8 mouse cellular contexts compared by ENCODE assay signal in the genomic region with DNA sequence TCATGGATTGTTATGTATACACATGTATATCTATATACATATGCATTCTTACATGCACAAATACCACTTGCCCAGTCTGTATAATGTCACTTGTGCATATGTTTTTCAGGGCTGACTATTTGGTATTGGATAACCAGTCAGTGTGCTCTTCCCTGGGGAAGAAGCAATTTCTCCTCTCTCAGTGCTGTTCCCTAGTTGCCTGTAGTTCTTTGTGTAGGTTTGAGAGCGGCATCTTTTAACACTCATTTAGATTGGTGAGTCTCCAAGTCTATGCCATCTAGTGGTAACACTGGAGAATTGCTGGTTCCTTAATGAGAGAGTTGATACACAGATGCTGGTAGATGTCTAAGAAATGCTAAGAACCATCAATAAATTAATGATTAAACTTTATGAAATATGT. TPM values are rescaled to one million over a fixed set of nuclear protein-coding genes. Genes with fewer than 3 reads are reported as not detected.
DNase-seq lines count a peak whose midpoint lies in the region; ATAC-seq lines count a peak whose summit lies in the region.

No protein-coding gene starts in this region.

- H3K36me3 ChIP-seq in neural tube, embryonic 11.5 days (ENCODE audit: control insufficient read depth, insufficient read depth, low read length) = no peaks in the 10 kb centered on the region
- H3K36me3 ChIP-seq in hindbrain, embryonic 15.5 days = no peaks in the 10 kb centered on the region

- no peak for ATAC-seq in cerebellum, adult (ENCODE audit: insufficient number of reproducible peaks, low FRiP score, low TSS enrichment)
- ATAC-seq in neural tube, embryonic 11.5 days (ENCODE audit: insufficient read depth, low FRiP score, low TSS enrichment) = peak; percentile 36; the same call in 1 of the 2 replicates
- peak; percentile 73 for ATAC-seq in hindbrain, embryonic 15.5 days (ENCODE audit: low FRiP score, low read depth)

- intact Hi-C loops in gastrocnemius, postnatal 14 days (cut with DNase I; ENCODE audit: low total_unique reads) = loop anchor here (10.0 kb wide), 1 partner anchor 110 kb away; no protein-coding TSS in a partner anchor

- H3K27ac ChIP-seq in neural tube, embryonic 11.5 days (ENCODE audit: low read depth, low read length) = no peak overlapping the region
- no peak overlapping the region for H3K27ac ChIP-seq in hindbrain, embryonic 15.5 days (replicated peaks)

- no peaks in the 10 kb centered on the region for H3K9me3 ChIP-seq in neural tube, embryonic 11.5 days (ENCODE audit: control insufficient read depth, low read length)
- H3K9me3 ChIP-seq in hindbrain, embryonic 15.5 days = no peaks in the 10 kb centered on the region

- no peaks in the 10 kb centered on the region for H3K4me1 ChIP-seq in neural tube, embryonic 11.5 days (ENCODE audit: control insufficient read depth, insufficient read depth, low read length)
- H3K4me1 ChIP-seq in hindbrain, embryonic 15.5 days (replicated peaks) = 0 out of 2 replicates have a peak, but pooled peaks cover 3% of the 10 kb centered on the region

- WGBS in neural tube, embryonic 11.5 days = 4% methylated on average over 1 of the region's 1 CpGs
- WGBS in hindbrain, embryonic 15.5 days = 3% methylated on average over 1 of the region's 1 CpGs

- H3K4me3 ChIP-seq in neural tube, embryonic 11.5 days (ENCODE audit: low read depth, low read length) = no peak overlapping the region
- H3K4me3 ChIP-seq in hindbrain, embryonic 15.5 days = no peak overlapping the region

- peak; percentile 16 to 19 for DNase-seq in cerebellum, adult 18-20 months
- DNase-seq in neural tube, embryonic 11.5 days (ENCODE audit: low spot score) = peak; percentile 23
- DNase-seq in neural tube, embryonic 10.5 days (ENCODE audit: extremely low spot score, low spot score) = no peak
- DNase-seq in retina, postnatal 1 day = peak; percentile 80
- DNase-seq in adrenal gland, postnatal 36 days = no peak
- DNase-seq in gastrocnemius, postnatal 14 days = no peak

- no peak overlapping the region for H3K4me2 ChIP-seq in neural tube, embryonic 11.5 days (ENCODE audit: low read depth)
- H3K4me2 ChIP-seq in hindbrain, embryonic 15.5 days = no peak overlapping the region

- no peak overlapping the region for H3K9ac ChIP-seq in neural tube, embryonic 11.5 days (ENCODE audit: low read length)
- no peak overlapping the region for H3K9ac ChIP-seq in hindbrain, embryonic 15.5 days

- no peaks in the 10 kb centered on the region for H3K27me3 ChIP-seq in neural tube, embryonic 11.5 days (ENCODE audit: control insufficient read depth, insufficient read depth, low read length)
- no peaks in the 10 kb centered on the region for H3K27me3 ChIP-seq in hindbrain, embryonic 15.5 days

RNA-seq across cellular contexts. Expression of a gene that starts 34.7 kb away (rescaled TPM):
- polyA plus RNA-seq in neural tube, embryonic 11.5 days (2014; fragmentation: Nextera tagmentation; extraction: Ambion mirVana) = 40.3 and 41.9 TPM in 2 replicates
- polyA plus RNA-seq in hindbrain, embryonic 15.5 days (2015; fragmentation: Nextera tagmentation; extraction: Ambion mirVana) = 23.0 and 23.9 TPM in 2 replicates
- 10 to 100 TPM; 15.5 to 22.5 TPM for total RNA-seq in adrenal gland, postnatal 36 days (2021)
- total RNA-seq in gastrocnemius, postnatal 14 days (2021) = 10 to 100 TPM; 16.7 to 17.2 TPM

RNA-seq across cellular contexts. Expression of a gene that starts 42.6 kb away (rescaled TPM):
- 40.2 and 42.6 TPM in 2 replicates for polyA plus RNA-seq in neural tube, embryonic 11.5 days (2014; fragmentation: Nextera tagmentation; extraction: Ambion mirVana)
- polyA plus RNA-seq in hindbrain, embryonic 15.5 days (2015; fragmentation: Nextera tagmentation; extraction: Ambion mirVana) = 2.3 and 3.0 TPM in 2 replicates
- not detected for total RNA-seq in adrenal gland, postnatal 36 days (2021)
- total RNA-seq in gastrocnemius, postnatal 14 days (2021) = under 1 TPM; 0.31 to 0.45 TPM

Comparison
In these comparisons a context has a peak if more than half of its experiments do, and no peak if none do; other contexts are left out.
1. DNase-seq: peak in cerebellum, adult 18-20 months (2 of 2), neural tube, embryonic 11.5 days (single experiment) and retina, postnatal 1 day (single experiment); none in neural tube, embryonic 10.5 days (single experiment), adrenal gland, postnatal 36 days (0 of 2) and gastrocnemius, postnatal 14 days (single experiment).